Mouse (Mus musculus) intestine, embryonic 16.5 days (tissue): ENCODE measurements at regions not wholly inside any gene's neighbourhood (a gene's known extent, or its start where the extent isn't known, plus 50 kb on each side); places are given as distances from the start of the nearest gene placed in this dataset.
A peak's percentile ranks its signal among the peaks of the same experiment; 100 is the strongest.

Source experiments
- ATAC-seq: fragments of 200-750 bp; cut with Nextera tagmentation; 2 replicates; pipeline ENCODE4 v1.8.0; 2017; ENCODE audit warnings: moderate TSS enrichment, moderate library complexity
- H3K27ac ChIP-seq: fragments of 300-500 bp; sonication (generic); 2 replicates; pipeline ENCODE4 v1.5.1; 2014; ENCODE audit warnings: mild to moderate bottlenecking, low read length
- H3K27me3 ChIP-seq: fragments of 300-500 bp; sonication (generic); replicated peaks from 2 replicates; pipeline ENCODE4 v1.6.1; 2014; ENCODE audit warnings: low read length, control low read depth, mixed read lengths; ENCODE audit not compliant: control insufficient read depth, insufficient read depth
- H3K36me3 ChIP-seq: fragments of 300-500 bp; sonication (generic); 2 replicates; pipeline ENCODE4 v1.6.1; 2014; ENCODE audit warnings: low read length, control low read depth; ENCODE audit not compliant: control insufficient read depth, insufficient read depth
- H3K4me1 ChIP-seq: fragments of 300-500 bp; sonication (generic); 2 replicates; pipeline ENCODE4 v1.6.1; 2014; ENCODE audit warnings: low read length, control low read depth, mixed read lengths; ENCODE audit not compliant: control insufficient read depth, insufficient read depth
- H3K4me2 ChIP-seq: fragments of 300-500 bp; sonication (generic); 2 replicates; pipeline ENCODE4 v1.6.1; 2014; ENCODE audit warnings: low read depth, low read length, control low read depth
- H3K4me3 ChIP-seq: fragments of 300-500 bp; sonication (generic); 2 replicates; pipeline ENCODE4 v1.5.1; 2014; ENCODE audit warnings: mild to moderate bottlenecking, low read length
- H3K9ac ChIP-seq: fragments of 300-500 bp; sonication (generic); 2 replicates; pipeline ENCODE4 v1.6.1; 2014; ENCODE audit warnings: low read depth, low read length
- H3K9me3 ChIP-seq: fragments of 300-500 bp; sonication (generic); 2 replicates; pipeline ENCODE4 v1.6.1; 2016; ENCODE audit warnings: low read length, control low read depth; ENCODE audit not compliant: control insufficient read depth
- WGBS: fragments of 180-500 bp; shearing (Covaris S2); extraction: QIAGEN DNeasy Blood & Tissue Kit; methylation state at CpG from one replicate; pipeline ENCODE4 v1.1.7; 2014; 5-methylcytosine and 5-hydroxymethylcytosine counted together

- no peaks in the 10 kb centered on the region for H3K9me3 ChIP-seq
- H3K27ac ChIP-seq: peak overlapping the region; percentile 65
- no peaks in the 10 kb centered on the region for H3K27me3 ChIP-seq
- no peak overlapping the region for H3K4me2 ChIP-seq
- ATAC-seq: no peak
- H3K4me1 ChIP-seq: peaks cover 14% of the 10 kb centered on the region; the same call in 1 of the 2 replicates
- no peak overlapping the region for H3K9ac ChIP-seq
- 45% methylated on average over 5 of the region's 5 CpGs for WGBS
- no peaks in the 10 kb centered on the region for H3K36me3 ChIP-seq
- no peak overlapping the region for H3K4me3 ChIP-seq
Observed at GRCm38 (mm10) chr5:111823842-111824241, 90.1 kb downstream of the Gm26897 start.

DNA sequence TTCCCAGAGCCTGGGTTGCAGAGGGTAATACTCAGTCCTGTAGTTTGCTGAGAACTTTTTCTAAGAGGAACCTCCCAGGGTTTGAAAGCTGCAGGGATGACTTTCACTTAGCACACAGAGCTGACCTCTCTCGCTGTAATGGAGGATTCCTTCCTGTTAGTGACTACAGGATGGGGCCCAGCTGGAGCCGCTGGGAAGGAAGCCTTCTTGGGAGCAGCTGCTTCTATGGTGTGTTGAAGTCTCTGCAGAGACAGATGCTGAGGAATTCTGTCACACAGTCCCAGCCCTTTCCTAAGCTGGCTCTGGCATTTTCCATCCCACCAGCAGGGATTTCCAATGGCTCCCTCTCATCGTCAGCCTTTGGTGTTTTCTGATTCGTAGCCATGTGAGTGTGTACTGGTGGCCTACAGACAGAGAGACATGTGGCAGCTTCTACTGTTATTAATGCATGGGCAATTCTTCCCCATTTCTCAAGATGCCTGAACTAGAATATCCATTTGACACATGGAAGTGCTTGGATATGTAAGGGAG is 90.9 kb downstream of the Gm26897 start:
- peak overlapping the region; percentile 55 for H3K27ac ChIP-seq
- H3K4me3 ChIP-seq: no peak overlapping the region
- peak; percentile 60; the same call in 1 of the 2 replicates for ATAC-seq
- peaks cover 14% of the 10 kb centered on the region; the same call in 1 of the 2 replicates for H3K4me1 ChIP-seq
- no peaks in the 10 kb centered on the region for H3K9me3 ChIP-seq
- WGBS: 38% methylated on average over 4 of the region's 4 CpGs
- H3K27me3 ChIP-seq: no peaks in the 10 kb centered on the region
- no peak overlapping the region for H3K4me2 ChIP-seq
- no peak overlapping the region for H3K9ac ChIP-seq
- no peaks in the 10 kb centered on the region for H3K36me3 ChIP-seq

GRCm38 (mm10) chr5:111829891-111830290 is 96.2 kb downstream of the Gm26897 start:
- Histone ChIP-seq H3K27ac (no peak overlapping the region), H3K36me3 (no peaks in the 10 kb centered on the region), H3K4me1 (no peaks in the 10 kb centered on the region), H3K27me3 (no peaks in the 10 kb centered on the region), H3K9me3 (no peaks in the 10 kb centered on the region), H3K4me2 (no peak overlapping the region), H3K4me3 (no peak overlapping the region), H3K9ac (no peak overlapping the region)
- ATAC-seq: no peak
- WGBS: 81% methylated on average over 6 of the region's 6 CpGs

GRCm38 (mm10) chr5:111835737-111836667 is 102.3 kb downstream of the Gm26897 start:
- H3K9me3 ChIP-seq: no peaks in the 10 kb centered on the region
- WGBS: 46% methylated on average over 17 of the region's 17 CpGs
- H3K27me3 ChIP-seq: no peaks in the 10 kb centered on the region
- H3K36me3 ChIP-seq: no peaks in the 10 kb centered on the region
- ATAC-seq: no peak
- H3K27ac ChIP-seq: no peak overlapping the region
- no peak overlapping the region for H3K4me2 ChIP-seq
- no peak overlapping the region for H3K9ac ChIP-seq
- no peaks in the 10 kb centered on the region for H3K4me1 ChIP-seq
- no peak overlapping the region for H3K4me3 ChIP-seq

- no peak for ATAC-seq
- 44% methylated on average over 14 of the region's 14 CpGs for WGBS
- H3K4me2 ChIP-seq: no peak overlapping the region
Observed at GRCm38 (mm10) chr5:111836668-111837234, 103.0 kb downstream of the Gm26897 start.

GRCm38 (mm10) chr5:111842461-111842860 is 108.7 kb downstream of the Gm26897 start:
- 42% methylated on average over 17 of the region's 17 CpGs for WGBS
- Histone ChIP-seq H3K27ac (no peak overlapping the region), H3K9ac (no peak overlapping the region), H3K4me2 (peak overlapping the region; percentile 21; the same call in 1 of the 2 replicates), H3K27me3 (no peaks in the 10 kb centered on the region), H3K36me3 (no peaks in the 10 kb centered on the region), H3K4me1 (no peaks in the 10 kb centered on the region), H3K4me3 (no peak overlapping the region), H3K9me3 (no peaks in the 10 kb centered on the region)
- no peak for ATAC-seq

More at GRCm38 (mm10) chr5:111836668-111837234, 103.0 kb downstream of the Gm26897 start:
- no peak overlapping the region for H3K27ac ChIP-seq
- H3K4me1 ChIP-seq: no peaks in the 10 kb centered on the region
- H3K27me3 ChIP-seq: no peaks in the 10 kb centered on the region
- no peaks in the 10 kb centered on the region for H3K9me3 ChIP-seq
- no peaks in the 10 kb centered on the region for H3K36me3 ChIP-seq
- H3K4me3 ChIP-seq: no peak overlapping the region
- H3K9ac ChIP-seq: no peak overlapping the region

DNA sequence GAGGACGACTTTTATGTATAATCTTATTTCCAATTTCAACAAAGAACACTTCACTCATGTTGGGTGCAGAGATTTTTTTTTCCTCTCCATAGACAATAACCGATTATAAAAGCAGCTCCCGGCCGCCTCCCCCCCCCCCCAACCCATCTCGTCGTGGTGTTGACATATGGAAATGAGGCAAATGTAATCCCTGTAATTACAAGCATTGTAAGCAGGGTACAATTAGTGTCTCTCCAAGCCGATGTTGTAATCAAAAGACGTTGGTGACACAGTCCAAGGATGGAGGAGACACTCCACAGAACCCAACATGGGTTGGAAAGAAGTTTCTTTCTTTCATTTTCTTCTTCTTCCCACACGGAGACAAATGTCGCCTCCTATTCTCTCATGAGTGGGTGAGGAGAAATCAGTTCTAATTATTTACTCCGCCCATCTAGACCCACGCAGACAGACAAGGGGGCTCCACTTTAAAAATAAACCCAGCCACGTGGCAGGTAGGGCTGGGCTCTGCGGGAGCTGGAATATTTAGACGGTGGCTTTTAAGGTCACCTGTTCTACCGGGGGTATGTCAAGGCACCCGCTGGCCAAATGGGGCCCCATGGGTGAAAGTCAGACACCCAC is 110.0 kb downstream of the Gm26897 start:
- H3K9ac ChIP-seq: no peak overlapping the region
- ATAC-seq: no peak
- 41% methylated on average over 17 of the region's 17 CpGs for WGBS

GRCm38 (mm10) chr5:111844528-111844927 is 110.8 kb downstream of the Gm26897 start:
- Histone ChIP-seq H3K4me1 (no peaks in the 10 kb centered on the region), H3K9me3 (no peaks in the 10 kb centered on the region), H3K27ac (no peak overlapping the region), H3K36me3 (no peaks in the 10 kb centered on the region), H3K4me3 (no peak overlapping the region), H3K9ac (no peak overlapping the region), H3K27me3 (no peaks in the 10 kb centered on the region), H3K4me2 (no peak overlapping the region)
- no peak for ATAC-seq
- 42% methylated on average over 3 of the region's 3 CpGs for WGBS

More for the DNA sequence above, 110.0 kb downstream of the Gm26897 start:
- no peaks in the 10 kb centered on the region for H3K4me1 ChIP-seq
- no peaks in the 10 kb centered on the region for H3K9me3 ChIP-seq
- no peak overlapping the region for H3K4me2 ChIP-seq
- H3K27ac ChIP-seq: no peak overlapping the region
- no peak overlapping the region for H3K4me3 ChIP-seq
- no peaks in the 10 kb centered on the region for H3K36me3 ChIP-seq
- H3K27me3 ChIP-seq: no peaks in the 10 kb centered on the region

GRCm38 (mm10) chr5:111848917-111849316 is 115.2 kb downstream of the Gm26897 start:
- 80% methylated on average over 8 of the region's 10 CpGs for WGBS
- no peaks in the 10 kb centered on the region for H3K36me3 ChIP-seq
- no peaks in the 10 kb centered on the region for H3K4me1 ChIP-seq
- no peak overlapping the region for H3K27ac ChIP-seq
- no peak overlapping the region for H3K4me3 ChIP-seq
- H3K9me3 ChIP-seq: no peaks in the 10 kb centered on the region
- no peak for ATAC-seq
- no peak overlapping the region for H3K9ac ChIP-seq
- no peaks in the 10 kb centered on the region for H3K27me3 ChIP-seq
- H3K4me2 ChIP-seq: no peak overlapping the region
